Mouse (Mus musculus) right cerebral cortex, postnatal 25 days (tissue): Measurements from ENCODE around the gene Smyd3.
"Not testable (repeated sequence)": the region's sequence is repeated elsewhere in the genome, so short reads cannot be mapped to it uniquely, and the experiment has no call there.

ENCODE experiments used
- DNase-seq: peaks from one replicate; pipeline ENCODE4 v3.0.0; 2022

The Smyd3 gene

GRCm38 (mm10) chr1:179217036-179217435 is 300.8 kb downstream of the Smyd3 start:
- DNase-seq = no peak

DNA sequence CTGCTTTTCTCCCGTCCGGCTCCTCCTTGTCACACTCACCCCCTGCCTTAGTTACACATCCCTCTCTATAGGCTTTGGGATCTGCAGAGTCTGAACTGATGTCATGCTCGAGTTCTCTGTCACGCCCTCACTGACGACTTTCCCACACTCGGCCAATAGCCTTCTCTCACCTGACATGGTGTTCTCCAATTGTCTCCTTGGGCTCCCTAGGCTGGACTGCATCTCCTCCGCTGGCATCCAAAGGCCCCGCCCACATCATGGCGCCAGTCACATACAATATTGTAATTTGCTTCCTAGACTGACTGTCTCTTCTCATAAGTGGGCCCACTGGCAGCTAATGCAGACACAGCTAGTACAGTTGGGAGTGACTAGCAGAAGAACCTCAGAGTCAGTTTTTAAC is 304.5 kb downstream of the Smyd3 start:
- DNase-seq = no peak

- no peak for DNase-seq
Observed at GRCm38 (mm10) chr1:179212295-179212694, 305.5 kb downstream of the Smyd3 start.

DNA sequence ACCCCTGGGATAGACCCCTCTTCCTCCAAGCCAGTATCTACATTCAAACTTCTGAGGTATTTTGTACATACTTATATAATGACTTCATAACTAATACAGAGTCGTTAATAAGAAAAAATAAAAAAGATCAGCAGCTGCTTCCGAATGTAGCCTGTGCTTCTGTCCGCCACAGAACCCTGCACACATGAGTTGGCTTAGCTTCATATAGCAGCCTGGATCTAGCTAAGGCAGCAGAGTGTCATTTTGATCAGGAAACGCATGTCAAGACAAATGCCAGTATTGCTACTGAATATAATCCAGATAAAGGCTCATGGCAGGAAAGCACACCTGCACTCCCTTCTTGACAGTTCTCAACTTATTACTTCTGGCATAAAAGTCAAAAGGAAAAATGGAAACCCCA is 306.5 kb downstream of the Smyd3 start:
- no peak for DNase-seq

GRCm38 (mm10) chr1:179207846-179208595 is 309.8 kb downstream of the Smyd3 start:
- no peak for DNase-seq

DNA sequence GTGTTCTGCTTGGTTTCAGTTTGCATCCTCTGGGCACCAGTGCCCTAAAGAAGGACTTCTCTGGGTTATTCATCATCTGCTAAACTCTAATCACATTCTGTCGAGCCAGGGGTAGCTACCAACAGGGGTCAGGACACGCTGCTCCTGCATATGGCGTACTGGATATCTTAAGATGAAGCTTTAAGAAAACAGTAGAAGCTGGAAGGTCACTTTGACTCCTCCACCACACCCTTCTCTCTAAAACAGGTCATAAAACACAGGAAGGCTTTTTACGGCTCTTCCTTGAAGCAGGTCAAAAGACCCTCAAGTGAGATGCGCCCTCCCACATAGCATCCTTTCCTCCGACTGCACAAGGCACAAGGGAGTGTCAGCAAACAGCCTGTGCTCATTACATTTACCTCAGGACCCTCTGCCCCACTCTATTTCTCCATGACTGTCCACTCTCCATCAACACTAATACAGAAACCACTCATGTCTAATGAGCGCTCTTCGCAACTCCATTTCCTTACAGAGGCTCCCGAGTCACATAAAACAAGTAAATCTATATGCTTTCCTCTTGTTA is 310.6 kb downstream of the Smyd3 start:
- DNase-seq = no peak

DNA sequence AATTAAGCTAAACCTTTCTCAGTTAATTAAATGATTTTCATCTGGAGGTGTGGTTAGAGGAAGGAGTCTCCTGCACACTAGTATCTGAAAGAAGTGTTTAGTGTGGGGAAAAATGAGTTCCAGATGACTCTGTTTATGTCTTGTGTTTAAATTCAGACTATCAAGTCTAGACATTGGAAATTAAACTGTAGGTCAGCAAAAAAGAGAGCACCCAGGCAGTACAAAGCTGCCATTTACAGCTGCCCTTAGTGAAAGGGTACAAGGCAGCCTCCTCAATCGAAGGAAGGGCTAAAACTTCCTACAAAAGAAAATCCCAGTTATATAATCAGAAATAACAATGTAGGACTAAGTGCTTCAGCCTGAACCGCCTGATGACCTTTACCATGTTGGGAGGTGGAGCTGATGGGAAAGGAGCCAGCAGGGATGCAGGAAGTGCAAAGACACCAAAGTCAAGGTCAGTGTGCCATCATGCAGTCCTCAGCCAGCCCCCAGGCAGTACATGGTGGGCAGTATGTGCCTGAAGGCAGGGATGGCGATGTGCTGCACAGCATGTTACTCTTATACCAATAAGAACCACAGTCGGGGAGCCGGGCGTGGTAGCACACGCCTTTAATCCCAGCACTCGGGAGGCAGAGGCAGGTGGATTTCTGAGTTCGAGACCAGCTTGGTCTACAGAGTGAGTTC is 319.2 kb downstream of the Smyd3 start:
- no peak for DNase-seq

DNA sequence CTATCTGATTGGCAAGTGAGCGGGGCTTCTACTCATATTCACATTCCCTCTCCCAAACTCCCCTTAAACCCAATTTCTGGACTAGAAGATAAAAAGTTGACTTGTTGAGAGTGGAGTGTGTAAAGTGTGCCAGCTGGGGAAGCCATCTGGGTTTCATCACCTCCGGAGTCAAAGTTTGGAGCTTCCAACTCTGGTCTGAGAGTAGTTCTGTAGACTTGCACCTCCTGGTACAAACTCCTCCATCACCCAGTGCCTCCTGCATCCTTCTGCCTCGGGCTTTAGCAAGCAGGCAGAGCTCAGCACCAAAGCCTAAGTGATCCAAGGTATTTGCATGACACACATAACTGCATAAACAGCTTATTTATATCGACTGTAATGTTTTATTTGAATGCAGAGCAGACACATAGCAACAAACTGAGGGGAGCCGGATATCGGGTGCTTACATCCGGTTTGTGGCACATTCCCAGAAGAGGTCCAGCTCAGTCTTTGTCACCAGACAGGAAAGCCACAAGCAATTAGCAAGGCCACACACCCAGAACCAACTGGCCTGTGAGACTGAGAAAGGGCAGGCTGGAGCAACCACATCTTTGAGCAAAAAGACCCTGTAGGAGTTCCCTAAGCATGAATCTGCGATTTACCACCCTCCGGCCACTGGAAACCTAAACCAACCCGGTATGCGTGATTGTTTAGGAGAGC is 319.9 kb downstream of the Smyd3 start:
- DNase-seq = no peak

DNA sequence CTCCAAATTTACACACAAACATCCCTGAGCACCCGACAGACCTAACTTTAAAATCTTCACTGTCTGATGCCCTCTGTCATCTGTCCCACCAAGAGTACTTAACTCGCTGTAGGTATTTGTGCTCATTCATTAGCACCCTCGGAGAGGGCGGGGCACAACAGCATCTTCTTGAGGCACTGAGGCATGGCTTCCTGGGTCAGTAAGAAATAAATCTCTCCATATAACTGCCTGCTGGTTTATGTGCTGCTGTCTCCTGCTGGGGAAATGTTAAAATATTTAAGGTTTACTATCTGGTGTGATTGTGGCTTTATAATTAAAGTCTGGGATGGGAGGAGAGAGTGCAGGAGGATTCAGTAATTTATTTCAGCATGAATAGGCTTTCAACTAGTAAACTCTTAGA is 320.7 kb downstream of the Smyd3 start:
- no peak for DNase-seq

DNA sequence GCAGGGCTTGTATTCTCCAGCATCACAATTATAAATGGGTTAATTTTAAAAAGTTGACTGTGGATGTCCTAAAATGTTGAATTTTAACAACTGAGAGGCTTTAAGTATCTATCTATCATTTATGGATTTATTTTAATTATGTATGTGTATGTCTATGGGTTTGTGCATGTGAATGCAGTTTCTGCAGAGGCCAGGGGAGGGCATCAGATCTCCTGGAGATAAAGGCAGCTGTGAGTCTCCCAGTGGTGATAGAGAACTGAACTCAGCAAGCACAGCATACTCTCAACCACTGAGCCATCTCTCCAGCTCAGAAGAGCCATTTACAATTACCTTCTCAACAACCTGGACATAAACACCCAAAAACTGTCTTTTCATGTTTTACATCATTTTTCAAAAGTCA is 321.4 kb downstream of the Smyd3 start:
- DNase-seq = no peak

DNA sequence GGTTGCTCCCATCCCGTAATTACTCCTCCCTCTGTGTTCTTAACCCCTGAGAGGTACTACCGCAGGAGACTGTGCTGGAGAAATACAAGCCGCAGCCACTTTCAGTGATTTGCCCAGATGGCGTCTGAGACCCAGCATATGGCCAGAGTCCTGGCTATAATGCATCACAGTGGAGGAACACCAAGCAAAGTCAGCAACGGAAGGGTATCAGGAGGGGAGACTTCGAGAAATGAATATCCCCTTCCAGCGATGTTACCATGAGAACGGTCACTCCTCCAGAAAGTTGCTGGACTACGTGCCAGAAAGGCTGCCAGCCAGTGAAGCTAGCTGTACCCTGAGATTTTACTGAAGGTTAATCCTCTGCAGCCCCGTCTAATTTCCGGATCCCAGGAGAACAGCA is 325.1 kb downstream of the Smyd3 start:
- no peak for DNase-seq

DNA sequence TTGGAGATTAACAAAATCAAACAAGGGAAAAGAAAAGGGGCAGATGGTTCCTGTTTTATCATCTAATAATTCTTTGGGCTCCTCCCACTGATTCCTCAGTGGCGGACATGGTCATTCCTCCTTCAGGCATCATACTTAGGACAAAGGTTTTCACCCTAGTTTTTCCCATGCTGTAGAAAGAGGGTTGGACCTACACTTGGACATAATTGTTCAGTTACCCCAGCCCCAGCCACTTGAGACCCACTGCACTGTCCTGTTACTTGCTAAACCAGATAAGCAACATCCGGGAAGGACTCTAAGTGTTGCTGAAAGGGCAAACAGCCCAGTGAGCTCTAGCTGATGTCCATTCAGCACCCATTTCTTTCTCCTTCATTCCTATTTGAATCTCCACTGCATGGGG is 327.0 kb downstream of the Smyd3 start:
- no peak for DNase-seq

GRCm38 (mm10) chr1:179187171-179187570 is 330.7 kb downstream of the Smyd3 start:
- DNase-seq = no peak

DNA sequence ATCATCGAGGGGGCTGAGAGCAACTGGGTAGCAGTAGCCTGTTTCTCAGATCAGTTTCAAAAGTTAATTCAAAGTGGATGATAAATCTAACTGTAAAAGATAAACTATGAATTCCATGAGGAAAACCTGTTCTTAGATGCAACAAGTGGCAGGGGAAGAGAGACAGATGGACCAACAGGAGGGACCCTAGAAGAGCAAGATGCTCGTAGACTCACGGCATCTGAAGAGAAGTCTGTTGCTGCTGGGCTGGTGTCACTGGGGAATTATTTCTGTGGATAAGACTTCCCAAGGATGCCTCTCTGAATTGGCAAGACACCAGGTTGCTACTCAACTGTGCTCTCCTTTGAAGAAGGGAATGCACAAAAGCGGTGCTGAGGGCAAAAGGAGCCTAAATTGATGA is 333.2 kb downstream of the Smyd3 start:
- DNase-seq = peak; percentile 8

DNA sequence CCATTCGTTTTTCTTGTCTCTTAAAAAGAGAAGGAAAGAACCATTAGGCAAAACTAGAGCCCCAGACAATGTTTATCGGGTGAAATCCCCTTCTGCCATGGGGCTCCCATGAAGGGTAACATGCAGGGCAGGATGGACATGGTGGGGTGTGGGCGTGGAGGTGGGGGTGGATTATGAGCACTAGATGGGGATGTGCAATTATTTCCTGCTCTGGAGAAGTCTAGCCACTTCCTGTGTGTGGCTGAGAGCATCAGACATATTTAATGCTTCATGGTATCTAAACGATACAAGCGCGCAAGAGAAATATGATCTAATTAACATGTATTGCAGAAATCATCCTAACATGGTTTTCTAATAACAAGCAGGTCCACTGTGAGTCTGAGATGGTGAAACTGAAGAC is 334.3 kb downstream of the Smyd3 start:
- DNase-seq = no peak

GRCm38 (mm10) chr1:179180546-179180945 is 337.3 kb downstream of the Smyd3 start:
- no peak for DNase-seq

DNA sequence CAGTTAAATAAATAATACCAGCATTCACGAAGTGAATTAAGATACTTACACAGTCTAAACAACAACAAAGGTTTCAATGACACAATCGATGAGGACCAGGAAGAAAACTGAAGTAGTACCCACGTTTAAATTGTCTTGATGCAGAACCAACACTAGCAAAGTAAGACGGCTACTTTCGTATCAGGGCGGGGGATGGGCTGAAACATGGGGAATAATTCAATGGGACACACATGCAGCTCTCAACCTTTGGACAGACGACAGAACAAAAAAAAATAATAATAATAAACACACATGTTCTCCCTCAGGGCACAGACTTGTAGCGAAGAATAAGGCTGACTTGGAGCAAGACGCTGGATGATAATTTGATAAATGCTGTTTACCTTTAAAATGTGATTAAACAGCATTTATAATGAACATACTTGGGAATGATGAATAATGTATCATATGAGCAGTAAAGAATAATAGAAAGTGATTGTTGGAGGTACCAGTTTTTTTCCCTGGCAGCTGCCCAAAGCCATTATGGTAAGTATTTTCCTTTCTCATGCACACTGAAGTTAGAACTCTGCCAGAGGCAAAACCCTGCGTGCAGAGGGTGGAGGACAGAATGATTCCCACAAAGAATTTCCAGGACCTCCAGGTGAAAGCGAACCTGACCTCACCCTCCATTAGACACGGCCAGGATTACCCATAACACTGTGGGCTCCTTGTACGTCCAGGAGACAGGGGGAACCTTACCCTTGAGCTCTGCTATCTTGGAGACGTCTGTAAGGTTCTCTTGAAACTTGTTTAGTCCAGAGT is 340.8 kb downstream of the Smyd3 start:
- DNase-seq = no peak

DNA sequence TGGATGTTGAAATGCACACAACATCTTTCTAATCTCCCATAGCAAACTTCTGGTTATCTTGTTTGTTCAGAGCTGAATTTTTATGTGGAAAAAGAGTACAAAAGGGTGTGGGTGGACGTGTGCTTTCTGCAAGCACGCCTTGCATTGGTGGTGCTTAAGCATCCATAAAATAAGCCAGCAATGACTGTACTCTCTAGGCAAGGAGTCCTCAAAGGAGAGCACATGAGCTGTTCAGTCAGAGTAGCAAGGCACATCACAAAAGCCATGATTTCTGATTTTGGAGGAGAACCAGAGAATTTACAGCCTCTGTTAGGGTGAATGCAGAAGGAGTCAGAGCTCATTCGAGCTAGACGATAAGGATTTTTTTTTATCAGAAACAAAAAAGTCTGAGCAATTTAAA is 343.6 kb downstream of the Smyd3 start:
- DNase-seq = no peak

GRCm38 (mm10) chr1:179170555-179170954 is 347.3 kb downstream of the Smyd3 start:
- DNase-seq = no peak

DNA sequence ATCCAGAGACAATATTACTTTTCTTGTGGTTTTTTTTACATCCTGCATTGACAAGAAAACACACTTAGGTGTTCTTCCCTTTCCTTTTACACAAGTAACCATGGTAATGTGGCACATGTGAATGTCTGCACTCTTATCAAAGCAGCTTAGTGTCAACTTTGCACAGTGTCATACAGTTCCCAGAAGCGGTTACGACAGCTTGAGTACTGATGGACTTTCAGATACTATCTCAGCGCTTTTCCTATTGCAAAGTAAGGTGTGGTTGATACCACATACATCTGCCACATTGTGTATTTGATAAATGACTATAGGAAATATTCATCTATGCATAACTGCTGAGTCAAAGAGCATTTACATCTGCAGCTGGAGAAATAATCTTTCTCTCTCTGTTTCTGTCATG is 348.1 kb downstream of the Smyd3 start:
- no peak for DNase-seq

- DNase-seq = no peak
Observed at GRCm38 (mm10) chr1:179169161-179169560, 348.7 kb downstream of the Smyd3 start.

DNA sequence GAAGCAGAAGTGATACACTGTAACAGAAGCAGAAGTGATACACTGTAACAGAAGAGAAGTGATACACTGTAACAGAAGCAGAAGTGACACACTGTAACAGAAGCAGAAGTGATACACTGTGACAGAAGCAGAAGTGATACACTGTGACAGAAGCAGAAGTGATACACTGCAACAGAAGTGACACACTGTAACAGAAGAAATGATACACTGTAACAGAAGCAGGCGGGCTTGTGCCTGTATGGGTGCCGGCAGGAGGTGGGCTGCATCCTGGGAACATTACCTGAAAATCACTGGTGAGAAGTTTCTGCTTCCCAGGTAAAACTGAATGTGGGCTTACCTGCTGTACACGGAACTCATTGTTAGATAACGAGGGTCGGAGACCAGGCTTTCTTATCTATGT is 353.6 kb downstream of the Smyd3 start:
- not testable (repeated sequence) for DNase-seq

DNA sequence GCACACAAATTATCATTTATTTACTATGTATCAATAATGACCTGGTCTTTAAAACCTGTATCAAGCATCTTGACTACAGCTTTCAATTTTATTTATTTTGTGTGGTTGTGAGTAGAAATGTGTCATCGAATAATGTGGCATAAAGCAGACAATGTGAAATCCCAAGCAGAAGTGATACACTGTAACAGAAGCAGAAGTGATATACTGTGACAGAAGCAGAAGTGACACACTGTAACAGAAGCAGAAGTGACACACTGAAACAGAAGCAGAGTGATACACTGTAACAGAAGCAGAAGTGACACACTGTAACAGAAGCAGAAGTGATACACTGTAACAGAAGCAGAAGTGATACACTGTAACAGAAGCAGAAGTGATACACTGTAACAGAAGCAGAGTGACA is 355.1 kb downstream of the Smyd3 start:
- DNase-seq = not testable (repeated sequence)
